Mouse (Mus musculus) hindbrain, postnatal 0 days (tissue): ENCODE results near the gene Pofut1. TPM values are rescaled to one million over a fixed set of nuclear protein-coding genes. Genes with fewer than 3 reads are reported as not detected.

ENCODE experiments used
- ATAC-seq: fragments of 200-750 bp; cut with Nextera tagmentation; 2 replicates; pipeline ENCODE4 v1.8.0; 2017; ENCODE audit warnings: mild to moderate bottlenecking, moderate TSS enrichment, moderate library complexity
- DNase-seq: peaks from one replicate; pipeline ENCODE4 v3.0.0-alpha.2; 2015; ENCODE audit warnings: low spot score
- H3K27ac ChIP-seq: fragments of 300-500 bp; sonication (generic); 2 replicates; pipeline ENCODE4 v1.5.1; 2014; ENCODE audit warnings: mild to moderate bottlenecking
- H3K27me3 ChIP-seq: fragments of 300-500 bp; sonication (generic); 2 replicates; pipeline ENCODE4 v1.6.1; 2014; ENCODE audit warnings: low read length, mixed read lengths; ENCODE audit not compliant: insufficient read depth
- H3K36me3 ChIP-seq: fragments of 300-500 bp; sonication (generic); 2 replicates; pipeline ENCODE4 v1.6.1; 2014; ENCODE audit warnings: low read length, mixed read lengths; ENCODE audit not compliant: insufficient read depth
- H3K4me1 ChIP-seq: fragments of 300-500 bp; sonication (generic); 2 replicates; pipeline ENCODE4 v1.6.1; 2014; ENCODE audit warnings: antibody characterized with exemption, low read length, mixed read lengths; ENCODE audit not compliant: insufficient read depth
- H3K4me2 ChIP-seq: fragments of 300-500 bp; sonication (generic); 2 replicates; pipeline ENCODE4 v1.6.1; 2014; ENCODE audit warnings: low read depth, mild to moderate bottlenecking, low read length, moderate library complexity, mixed read lengths
- H3K4me3 ChIP-seq: fragments of 300-500 bp; sonication (generic); 2 replicates; pipeline ENCODE4 v1.5.1; 2014; ENCODE audit warnings: low read length
- H3K9ac ChIP-seq: fragments of 300-500 bp; sonication (generic); replicated peaks from 2 replicates; pipeline ENCODE4 v1.6.1; 2014; ENCODE audit warnings: mild to moderate bottlenecking, low read length, moderate library complexity, mixed read lengths
- H3K9me3 ChIP-seq: fragments of 300-500 bp; sonication (generic); 2 replicates; pipeline ENCODE4 v1.6.1; 2016; ENCODE audit warnings: low read length, mixed read lengths
- CTCF ChIP-seq: IDR thresholded peaks from 2 replicates; pipeline ENCODE4 v1.5.1; 2016; ENCODE audit warnings: antibody characterized with exemption, control low read depth, low read depth
- whole genome bisulfite sequencing: fragments of 180-500 bp; shearing (Covaris S2); extraction: QIAGEN DNeasy Blood & Tissue Kit; methylation state at CpG from one replicate; pipeline ENCODE4 v1.1.7; 2014; 5-methylcytosine and 5-hydroxymethylcytosine counted together
- polyA plus RNA-seq: library from polyadenylated mRNA; unstranded; fragments of >200 nt; fragmentation: Nextera tagmentation; extraction: Ambion mirVana; gene quantifications from 2 replicates; pipeline ENCODE4 v1.2.1, GENCODE M21; 2015
- total RNA-seq: library from RNA; depleted of rRNA; stranded (reverse); fragments of >200 nt; gene quantifications from 2 replicates; pipeline ENCODE4 v1.2.3, GENCODE M21; 2014

The Pofut1 gene
- total and polyA plus RNA-seq, 2 experiments from 2014 or later: 4.8 to 23.6 TPM

DNA sequence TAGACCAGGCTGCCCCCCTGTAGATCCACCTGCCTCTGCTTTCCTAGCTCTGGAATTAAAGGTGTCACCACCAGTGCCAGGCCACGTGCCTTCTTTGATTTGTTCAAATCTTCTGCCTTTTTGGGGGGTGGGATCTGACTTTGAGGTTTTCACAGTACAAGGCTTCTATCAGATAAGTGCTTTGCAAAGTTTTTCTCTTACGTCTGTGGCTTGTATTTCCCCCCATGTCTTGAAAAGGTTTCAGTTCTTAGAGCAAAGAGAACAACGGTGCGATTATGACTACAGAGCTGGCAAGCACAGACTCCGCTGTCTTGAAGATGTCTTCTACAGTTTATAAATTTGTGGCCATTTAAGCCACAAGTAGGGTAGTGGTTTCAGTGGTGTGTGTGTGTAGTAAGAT, 29.9 kb upstream of the Pofut1 start:
- TF ChIP-seq CTCF: no peak
- Histone ChIP-seq H3K4me3 (no peak overlapping the region), H3K9ac (no peak overlapping the region), H3K4me1 (no peaks in the 10 kb centered on the region), H3K9me3 (no peaks in the 10 kb centered on the region), H3K36me3 (peaks cover 33% of the 10 kb centered on the region), H3K4me2 (no peak overlapping the region), H3K27me3 (no peaks in the 10 kb centered on the region), H3K27ac (no peak overlapping the region)
- WGBS: 94% methylated on average over 5 of the region's 5 CpGs
- ATAC-seq: no peak
- DNase-seq: no peak

DNA sequence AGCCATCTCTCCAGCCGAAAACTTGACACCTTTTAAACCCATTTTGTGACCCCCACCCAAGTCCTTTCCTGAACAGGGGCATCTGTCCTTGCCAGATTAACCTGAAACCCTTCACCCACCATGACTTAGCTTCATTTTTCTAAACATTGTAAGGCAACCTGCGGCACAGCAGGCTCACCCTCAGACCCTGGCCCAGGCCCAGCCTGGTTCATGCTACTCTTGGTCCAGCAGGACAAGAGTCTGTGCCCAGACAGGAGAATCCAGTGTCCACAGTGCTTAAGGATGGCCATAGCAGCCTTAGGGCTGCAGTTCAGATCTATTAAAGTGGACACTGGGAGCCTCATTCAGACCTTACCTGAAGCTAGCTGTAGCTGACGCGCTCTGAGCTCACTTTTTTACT, 28.0 kb upstream of the Pofut1 start:
- Histone ChIP-seq H3K9ac (no peak overlapping the region), H3K27me3 (no peaks in the 10 kb centered on the region), H3K27ac (no peak overlapping the region), H3K4me3 (no peak overlapping the region), H3K9me3 (no peaks in the 10 kb centered on the region), H3K4me1 (no peaks in the 10 kb centered on the region), H3K4me2 (no peak overlapping the region), H3K36me3 (peaks cover 18% of the 10 kb centered on the region)
- TF ChIP-seq CTCF: no peak
- 93% methylated on average over 4 of the region's 4 CpGs for WGBS
- no peak for DNase-seq
- ATAC-seq: no peak

DNA sequence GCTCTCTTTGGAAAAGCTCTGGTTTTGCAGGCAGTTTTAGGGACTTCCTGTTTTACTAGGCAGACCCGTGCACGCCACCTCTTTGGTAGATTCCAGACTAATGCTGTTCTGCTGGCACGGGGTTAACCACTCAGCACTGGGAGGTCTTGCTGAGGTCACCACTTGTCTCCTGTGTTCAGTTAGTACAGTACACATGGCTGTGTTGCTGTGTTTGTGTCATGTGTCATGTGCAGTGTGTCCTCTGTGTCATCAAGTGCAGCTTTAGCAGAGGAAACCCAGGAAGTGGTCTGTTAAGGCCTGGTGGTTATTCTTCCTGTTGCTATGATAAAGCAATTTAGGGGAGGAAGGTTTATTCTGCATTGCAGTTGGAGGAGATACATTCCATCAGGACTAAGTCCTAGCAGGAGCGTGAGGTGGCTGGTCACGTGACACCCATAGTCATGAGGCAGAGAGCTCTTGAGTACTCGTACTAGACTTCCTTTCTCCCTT, 26.5 kb upstream of the Pofut1 start:
- DNase-seq (no peak), ATAC-seq (no peak)
- no peaks in the 10 kb centered on the region for H3K27me3 ChIP-seq
- no peak overlapping the region for H3K9ac ChIP-seq
- H3K36me3 ChIP-seq: peaks cover 5% of the 10 kb centered on the region
- no peak overlapping the region for H3K4me2 ChIP-seq
- TF ChIP-seq CTCF: no peak
- H3K9me3 ChIP-seq: no peaks in the 10 kb centered on the region
- WGBS: 79% methylated on average over 6 of the region's 6 CpGs
- no peak overlapping the region for H3K4me3 ChIP-seq
- no peak overlapping the region for H3K27ac ChIP-seq
- H3K4me1 ChIP-seq: no peaks in the 10 kb centered on the region

DNA sequence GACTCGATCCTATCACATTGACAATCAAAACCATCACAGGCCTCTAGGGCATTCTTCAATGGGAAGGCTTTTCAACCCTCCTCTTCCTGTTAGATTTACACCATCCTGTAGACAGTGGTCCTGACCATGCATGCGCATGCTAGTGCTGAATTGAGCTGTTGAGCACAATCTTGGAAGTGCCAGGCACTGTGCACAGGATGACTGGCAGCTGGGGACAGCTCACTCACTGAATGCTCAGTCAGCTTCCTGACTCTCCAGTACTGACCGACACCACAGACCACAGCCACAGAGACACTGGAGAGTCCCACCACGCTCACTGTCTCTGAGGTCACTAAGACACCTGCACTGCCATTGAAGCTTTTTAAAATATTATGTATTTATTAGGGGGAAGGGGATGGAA, 25.9 kb upstream of the Pofut1 start:
- no peak overlapping the region for H3K4me3 ChIP-seq
- 0 out of 2 replicates have a peak, but pooled peaks cover 2% of the 10 kb centered on the region for H3K36me3 ChIP-seq
- 83% methylated on average over 4 of the region's 4 CpGs for WGBS

DNA sequence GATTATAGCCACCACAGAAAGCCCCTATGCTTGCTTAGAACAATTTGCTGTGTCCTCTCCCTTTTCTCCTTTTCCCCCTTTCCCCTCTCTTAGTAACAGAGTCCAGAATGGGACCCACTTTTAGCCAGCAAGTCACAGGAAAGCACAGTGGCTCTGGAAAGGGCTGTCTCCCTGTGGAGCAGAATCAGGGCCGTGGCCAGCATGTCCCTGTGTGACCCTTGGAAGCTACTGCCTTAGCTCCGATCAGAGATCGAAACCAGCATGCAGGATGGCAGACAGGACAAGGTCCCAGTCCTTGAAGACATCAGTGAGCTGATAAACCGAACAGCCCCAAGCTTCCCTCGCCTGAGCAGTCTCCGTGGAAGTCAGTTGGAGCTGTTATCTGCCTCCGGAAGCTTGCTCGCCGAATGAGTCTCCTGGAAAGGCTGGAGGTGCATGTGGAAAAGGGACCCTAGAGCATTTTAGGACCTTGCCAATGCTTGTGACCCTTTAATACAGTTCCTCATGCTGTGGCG, 23.4 kb upstream of the Pofut1 start:
- Histone ChIP-seq H3K9ac (no peak overlapping the region), H3K36me3 (no peaks in the 10 kb centered on the region), H3K4me3 (no peak overlapping the region), H3K27me3 (no peaks in the 10 kb centered on the region), H3K4me2 (no peak overlapping the region), H3K9me3 (no peaks in the 10 kb centered on the region), H3K27ac (no peak overlapping the region), H3K4me1 (no peaks in the 10 kb centered on the region)
- 88% methylated on average over 10 of the region's 10 CpGs for WGBS
- DNase-seq: no peak
- ATAC-seq: no peak
- TF ChIP-seq CTCF: no peak

More for the DNA sequence above, 25.9 kb upstream of the Pofut1 start:
- Histone ChIP-seq H3K4me2 (no peak overlapping the region), H3K4me1 (no peaks in the 10 kb centered on the region), H3K27me3 (no peaks in the 10 kb centered on the region), H3K9ac (no peak overlapping the region), H3K27ac (no peak overlapping the region), H3K9me3 (no peaks in the 10 kb centered on the region)
- no peak for DNase-seq
- TF ChIP-seq CTCF: no peak
- no peak for ATAC-seq

DNA sequence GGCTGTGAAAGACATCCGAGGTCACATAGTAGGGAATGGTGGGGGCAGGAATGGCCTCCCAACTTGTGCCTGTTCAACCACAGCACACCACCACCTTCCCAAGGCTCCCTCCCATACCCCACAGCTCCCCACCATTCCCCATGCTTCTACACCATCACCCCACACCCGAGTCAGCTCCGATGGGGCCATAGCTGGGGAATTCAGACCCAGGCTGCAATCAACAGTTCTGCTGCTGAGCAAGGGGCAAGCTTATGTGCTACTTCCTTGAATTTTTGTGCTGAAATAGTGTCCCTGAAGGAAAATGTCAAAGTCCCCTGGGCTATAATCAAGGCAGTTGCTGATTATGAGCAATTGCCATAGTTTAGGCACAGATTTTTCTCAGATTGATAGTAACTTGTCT, 22.8 kb upstream of the Pofut1 start:
- ATAC-seq: no peak
- no peak overlapping the region for H3K9ac ChIP-seq

DNA sequence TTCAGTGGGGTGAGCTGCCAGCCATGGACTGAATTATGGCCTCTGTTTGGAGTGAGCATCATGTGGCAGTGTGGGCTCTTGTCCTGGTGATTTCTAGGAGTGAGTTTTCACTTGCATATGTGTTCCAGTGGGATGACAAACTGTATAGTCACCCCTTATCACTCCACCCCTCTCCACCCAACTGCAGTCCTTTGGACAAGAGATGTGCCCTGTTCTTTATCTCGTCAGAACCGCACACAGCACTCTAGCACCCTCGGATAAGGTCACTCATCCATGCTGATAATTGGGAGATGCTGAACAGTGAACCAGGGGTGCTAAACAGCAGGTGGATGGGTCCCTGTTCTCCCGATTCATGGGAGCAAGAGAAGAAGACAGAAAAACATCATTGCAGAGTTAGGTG, 19.7 kb upstream of the Pofut1 start:
- Histone ChIP-seq H3K4me2 (no peak overlapping the region), H3K9me3 (no peaks in the 10 kb centered on the region), H3K4me1 (0 out of 2 replicates have a peak, but pooled peaks cover 5% of the 10 kb centered on the region), H3K27ac (no peak overlapping the region), H3K36me3 (no peaks in the 10 kb centered on the region), H3K27me3 (no peaks in the 10 kb centered on the region), H3K4me3 (no peak overlapping the region), H3K9ac (no peak overlapping the region)
- 96% methylated on average over 4 of the region's 4 CpGs for WGBS
- no peak for ATAC-seq
- DNase-seq: no peak
- no peak for TF ChIP-seq CTCF

More for the DNA sequence above, 22.8 kb upstream of the Pofut1 start:
- no peak overlapping the region for H3K4me3 ChIP-seq
- no peaks in the 10 kb centered on the region for H3K27me3 ChIP-seq
- no peaks in the 10 kb centered on the region for H3K9me3 ChIP-seq
- no peaks in the 10 kb centered on the region for H3K4me1 ChIP-seq
- TF ChIP-seq CTCF: no peak
- H3K4me2 ChIP-seq: no peak overlapping the region
- no peak for DNase-seq
- 84% methylated on average over 3 of the region's 3 CpGs for WGBS
- no peaks in the 10 kb centered on the region for H3K36me3 ChIP-seq
- no peak overlapping the region for H3K27ac ChIP-seq
